Mouse (Mus musculus): Measurements from ENCODE around the gene Aamp.

GRCm38 (mm10) chr1:74268750-74269149 lies 15.8 kb downstream of the Aamp start:
- TF ChIP-seq CTCF (IDR thresholded peaks at IDR 0.05; ENCODE audit: insufficient read depth, low read depth, low read length) = no peak
- TF ChIP-seq POLR2A (IDR thresholded peaks at IDR 0.05; ENCODE audit: insufficient read depth, low read depth, low read length) = no peak
